Mouse (Mus musculus) adrenal gland, postnatal 14 days (tissue): ENCODE measurements around the gene Slc25a13. TPM values are rescaled to one million over a fixed set of nuclear protein-coding genes. Genes with fewer than 3 reads are reported as not detected.

Source experiments
- DNase-seq: peaks from one replicate; pipeline ENCODE4 v3.0.0; 2021; ENCODE audit warnings: mixed read lengths
- total RNA-seq: library from RNA; stranded (reverse); gene quantifications from 2 replicates; pipeline ENCODE4 v1.2.3, GENCODE M21; 2021

Slc25a13 gene
- total RNA-seq, 1 experiment from 2014 or later = 32.3 TPM

DNA sequence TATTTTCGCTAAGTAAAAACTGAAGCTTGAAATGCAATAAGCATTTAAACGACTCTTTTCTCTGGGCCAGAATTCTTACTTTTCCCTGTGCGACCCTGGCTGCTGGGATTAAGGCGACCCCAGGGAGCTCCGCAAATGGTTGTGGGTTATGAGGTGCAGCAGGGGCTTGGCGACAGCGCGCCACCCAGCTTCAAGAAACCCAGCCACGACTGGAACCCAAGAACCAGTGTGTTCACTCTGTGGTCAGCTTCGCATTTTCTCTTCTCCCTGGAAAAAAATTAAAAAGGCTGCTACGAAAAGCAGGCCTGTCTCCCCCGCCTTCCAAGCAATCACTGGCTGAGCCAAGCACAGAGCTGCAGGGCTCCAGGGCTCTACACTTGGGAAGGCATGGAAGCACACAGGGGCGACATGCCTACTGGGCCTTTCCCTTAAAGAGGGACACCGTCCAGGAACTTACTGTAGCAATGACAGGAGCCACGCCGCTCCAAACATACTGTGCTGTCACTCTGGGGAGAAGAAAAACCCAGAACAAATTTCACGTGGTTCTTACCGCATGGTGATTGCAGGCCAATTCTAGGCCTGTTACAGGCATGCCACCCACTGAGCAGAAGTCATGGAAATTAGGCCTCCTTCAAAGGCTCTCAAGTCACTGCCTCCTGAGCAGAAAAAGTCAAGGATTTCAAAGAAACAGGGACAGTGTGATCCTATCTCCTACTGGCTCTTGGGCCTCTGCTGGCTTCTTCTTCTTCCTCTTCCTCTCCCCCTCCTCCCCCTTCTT, 178.0 kb downstream of the Slc25a13 start:
- DNase-seq = no peak

DNA sequence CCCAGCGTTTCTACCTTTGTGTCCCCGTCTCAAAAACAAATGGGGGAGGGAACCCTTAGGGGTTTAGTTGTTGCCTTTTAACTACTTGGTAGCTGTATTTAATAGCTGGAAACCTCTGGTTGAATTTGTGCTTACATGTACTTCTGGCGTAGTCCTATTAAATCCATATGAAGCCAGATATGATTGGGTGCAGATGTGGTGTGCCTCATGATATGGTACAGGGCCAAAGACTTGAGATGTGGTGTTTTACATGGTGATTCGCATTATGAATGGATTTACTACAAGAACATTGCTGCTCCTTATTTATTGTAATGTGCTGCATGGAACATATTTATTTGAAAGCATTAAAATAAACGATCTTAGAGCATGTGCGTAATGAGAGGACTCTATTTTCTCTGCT, 189.3 kb downstream of the Slc25a13 start:
- DNase-seq = no peak

DNA sequence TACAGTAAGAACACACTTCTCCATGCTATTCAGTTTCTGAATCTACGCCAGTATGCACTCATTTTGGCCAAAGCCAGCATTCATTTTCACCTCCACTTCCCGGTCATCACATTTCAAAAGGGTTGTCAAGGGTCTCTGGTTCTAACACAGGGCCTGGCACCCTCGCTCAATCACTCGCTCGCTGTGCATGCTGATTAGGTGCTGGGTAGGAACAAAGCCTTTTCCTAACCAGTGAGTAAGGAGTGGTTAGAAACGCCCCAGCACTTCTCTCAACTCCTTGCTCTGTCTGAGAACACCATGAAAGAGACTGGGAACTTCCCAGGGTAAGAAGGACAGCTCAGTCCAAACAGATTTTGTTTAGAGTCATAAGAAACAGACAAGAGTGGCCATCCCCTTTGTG, 193.0 kb downstream of the Slc25a13 start:
- no peak for DNase-seq

DNA sequence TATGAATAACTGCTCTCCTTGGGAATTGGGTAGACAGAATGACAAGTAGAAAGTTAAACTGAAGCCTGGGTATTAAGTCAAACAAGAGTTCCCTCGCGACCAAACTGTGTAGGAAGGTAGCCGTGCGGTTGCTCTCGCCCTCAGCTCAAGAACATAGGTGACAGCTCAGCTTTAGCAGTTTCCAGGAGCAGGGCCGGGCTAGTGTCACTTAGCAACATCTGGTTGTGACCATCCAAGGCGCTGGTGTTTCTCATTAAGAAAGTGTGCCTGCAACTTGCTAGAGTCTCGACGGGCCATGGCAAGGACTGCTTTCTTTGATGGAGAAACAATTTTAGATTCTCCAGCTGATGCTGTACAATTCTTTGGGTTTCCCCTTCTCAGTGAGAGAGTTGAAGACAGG, 200.0 kb downstream of the Slc25a13 start:
- DNase-seq = no peak

DNA sequence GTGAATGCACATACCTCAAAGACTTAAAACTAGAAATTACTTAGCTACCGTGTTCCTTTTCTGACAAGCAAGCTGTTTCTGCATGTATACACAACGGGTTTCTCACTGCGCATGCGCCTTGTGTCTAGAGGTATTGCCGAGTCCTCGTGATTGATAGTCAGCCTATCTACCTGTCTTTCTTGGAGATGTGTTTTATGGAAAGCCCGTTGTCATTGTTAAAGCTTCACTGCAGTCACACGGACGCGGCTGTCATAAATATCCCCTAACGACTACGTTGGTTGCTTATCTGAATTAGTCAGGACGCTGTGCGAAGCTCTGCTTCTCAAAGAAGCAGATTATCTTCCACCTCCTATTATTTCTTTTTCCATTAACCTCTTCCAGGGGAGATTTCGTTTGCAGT, 201.4 kb downstream of the Slc25a13 start:
- no peak for DNase-seq

DNA sequence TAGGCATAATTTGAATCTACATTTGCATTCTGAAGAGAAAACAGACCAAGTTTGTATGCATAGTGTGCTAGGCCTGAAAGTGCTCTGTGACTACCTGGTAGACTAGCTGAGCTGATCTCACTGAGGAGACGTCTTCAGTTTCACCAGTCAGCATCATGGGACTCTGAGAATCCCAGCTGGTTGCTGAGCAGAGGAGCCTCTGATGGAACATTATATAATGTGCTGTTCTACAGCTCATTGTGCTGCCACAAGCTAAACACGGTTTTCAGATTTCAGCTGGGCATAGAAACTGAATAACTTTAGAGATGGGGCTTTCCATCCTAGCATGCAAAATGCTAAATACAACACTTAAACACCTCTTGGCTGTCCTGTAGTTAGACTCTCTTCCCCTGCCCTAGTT, 205.6 kb downstream of the Slc25a13 start:
- no peak for DNase-seq

DNA sequence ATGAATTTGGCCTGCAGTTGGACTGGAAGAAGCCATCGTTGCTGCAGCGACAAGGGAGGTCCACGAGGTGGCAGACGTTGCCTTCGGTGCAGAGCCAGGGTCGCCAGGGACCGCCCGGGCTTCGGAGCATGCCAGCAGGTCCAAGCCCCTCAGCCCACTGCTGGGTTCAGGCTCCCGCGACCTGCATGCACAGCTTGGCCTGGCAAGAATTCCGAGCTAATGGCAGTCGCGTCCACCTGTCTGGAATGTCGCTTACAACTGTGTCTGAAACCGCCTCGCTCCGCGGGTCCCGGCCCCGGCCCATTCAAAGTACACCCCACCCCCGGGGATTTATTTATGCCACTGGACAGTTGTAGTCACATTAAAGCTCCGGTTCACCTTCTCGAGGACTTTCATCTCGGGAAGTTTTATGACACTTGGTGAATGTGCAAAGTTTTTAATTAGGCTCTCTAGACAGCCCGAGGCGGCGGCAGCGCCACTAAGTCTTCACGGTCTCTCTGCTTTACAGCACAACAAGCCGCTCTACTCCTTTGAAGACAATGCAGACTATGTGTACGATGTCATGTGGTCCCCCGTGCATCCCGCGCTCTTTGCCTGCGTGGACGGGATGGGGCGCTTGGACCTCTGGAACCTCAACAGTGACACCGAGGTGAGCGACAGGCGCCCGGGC, 211.1 kb downstream of the Slc25a13 start:
- peak; percentile 80 for DNase-seq

DNA sequence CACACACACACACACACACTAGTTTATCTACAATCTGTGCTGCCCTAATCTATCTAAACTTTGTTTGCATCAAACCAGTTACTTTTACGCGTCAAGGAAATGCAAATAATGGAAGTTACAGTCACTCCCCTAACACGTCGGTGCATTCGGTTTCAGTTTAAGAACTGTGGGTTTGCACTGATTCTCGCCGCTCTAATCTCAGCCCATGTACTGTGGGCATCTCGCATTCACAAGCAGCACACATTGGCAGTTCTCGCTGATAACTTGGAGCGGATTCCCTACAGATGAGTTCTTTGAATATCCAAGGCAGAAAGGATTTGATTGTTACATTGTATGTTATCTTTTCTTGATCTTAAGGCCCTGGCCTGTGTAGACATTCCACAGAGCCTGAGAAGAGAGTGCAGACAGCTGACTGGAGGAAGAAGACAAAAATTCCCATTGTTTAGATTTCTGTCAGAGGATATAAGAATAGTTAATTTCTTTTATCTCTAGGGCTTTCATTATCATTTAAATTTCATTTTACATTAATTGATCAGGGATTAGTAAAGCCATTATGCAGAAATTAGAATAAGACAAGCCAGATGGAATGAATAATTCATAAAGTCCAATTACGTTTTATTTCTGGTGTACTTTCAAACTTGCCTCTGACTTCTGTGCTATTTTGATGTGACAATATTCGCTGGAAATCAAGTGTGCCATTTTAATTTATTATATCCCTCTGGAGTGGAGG, 212.1 kb downstream of the Slc25a13 start:
- no peak for DNase-seq

DNA sequence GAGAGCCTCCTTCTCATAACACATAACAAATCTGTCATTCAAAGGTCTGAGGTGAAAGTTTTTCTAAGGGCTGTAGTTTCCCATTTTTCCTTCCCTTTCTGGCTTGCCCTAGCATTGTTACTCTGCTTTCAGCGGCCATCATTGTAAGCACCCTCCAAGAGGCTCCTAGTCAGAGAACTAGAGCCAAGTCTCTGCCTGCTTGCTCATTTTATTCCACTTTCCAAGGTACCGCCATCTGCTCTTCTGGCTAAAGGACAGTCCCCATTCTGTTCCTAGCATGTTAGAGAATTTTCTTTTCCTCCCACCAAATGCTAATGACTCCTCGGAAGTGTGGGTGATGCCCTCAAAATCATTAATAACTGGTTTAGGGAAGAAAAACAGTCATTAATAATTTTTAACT, 214.9 kb downstream of the Slc25a13 start:
- no peak for DNase-seq

DNA sequence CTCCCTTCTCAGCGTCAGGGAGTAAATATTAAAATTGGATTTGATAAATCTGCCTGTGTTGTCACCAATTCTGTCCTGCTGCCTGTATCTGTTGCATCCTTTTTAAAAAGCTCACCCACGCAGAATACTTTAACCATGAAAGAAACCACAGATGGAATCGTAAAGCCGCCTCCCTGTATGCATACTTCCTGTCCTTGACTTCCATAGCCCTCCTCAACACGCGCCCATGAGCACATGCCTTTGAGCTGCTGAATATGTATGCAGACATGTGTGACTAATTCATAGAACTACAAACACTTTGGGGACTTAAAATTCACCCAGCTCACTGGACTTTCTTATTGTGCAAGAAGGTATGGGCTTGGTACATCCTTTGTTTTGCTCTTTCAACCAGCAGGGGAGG, 219.4 kb downstream of the Slc25a13 start:
- DNase-seq = no peak

DNA sequence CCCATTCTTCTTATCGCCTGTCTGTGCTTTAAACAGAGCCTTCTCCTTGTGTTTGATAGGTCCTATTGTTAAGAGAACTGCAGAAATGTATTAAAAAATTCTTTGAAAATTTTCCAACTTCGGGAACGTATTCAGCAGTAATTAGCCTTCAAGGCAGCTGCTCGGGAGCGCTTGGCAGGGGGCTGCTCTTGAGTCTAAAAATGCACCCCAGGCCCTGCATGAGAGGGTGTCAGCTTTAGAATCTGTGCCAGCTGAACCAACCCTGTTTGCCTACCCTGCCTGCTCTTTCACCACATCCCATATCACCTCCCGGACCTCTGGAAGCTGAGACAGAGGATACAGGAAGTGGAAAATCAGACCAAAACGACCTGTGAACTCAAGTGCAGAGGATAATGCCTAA, 223.9 kb downstream of the Slc25a13 start:
- no peak for DNase-seq

DNA sequence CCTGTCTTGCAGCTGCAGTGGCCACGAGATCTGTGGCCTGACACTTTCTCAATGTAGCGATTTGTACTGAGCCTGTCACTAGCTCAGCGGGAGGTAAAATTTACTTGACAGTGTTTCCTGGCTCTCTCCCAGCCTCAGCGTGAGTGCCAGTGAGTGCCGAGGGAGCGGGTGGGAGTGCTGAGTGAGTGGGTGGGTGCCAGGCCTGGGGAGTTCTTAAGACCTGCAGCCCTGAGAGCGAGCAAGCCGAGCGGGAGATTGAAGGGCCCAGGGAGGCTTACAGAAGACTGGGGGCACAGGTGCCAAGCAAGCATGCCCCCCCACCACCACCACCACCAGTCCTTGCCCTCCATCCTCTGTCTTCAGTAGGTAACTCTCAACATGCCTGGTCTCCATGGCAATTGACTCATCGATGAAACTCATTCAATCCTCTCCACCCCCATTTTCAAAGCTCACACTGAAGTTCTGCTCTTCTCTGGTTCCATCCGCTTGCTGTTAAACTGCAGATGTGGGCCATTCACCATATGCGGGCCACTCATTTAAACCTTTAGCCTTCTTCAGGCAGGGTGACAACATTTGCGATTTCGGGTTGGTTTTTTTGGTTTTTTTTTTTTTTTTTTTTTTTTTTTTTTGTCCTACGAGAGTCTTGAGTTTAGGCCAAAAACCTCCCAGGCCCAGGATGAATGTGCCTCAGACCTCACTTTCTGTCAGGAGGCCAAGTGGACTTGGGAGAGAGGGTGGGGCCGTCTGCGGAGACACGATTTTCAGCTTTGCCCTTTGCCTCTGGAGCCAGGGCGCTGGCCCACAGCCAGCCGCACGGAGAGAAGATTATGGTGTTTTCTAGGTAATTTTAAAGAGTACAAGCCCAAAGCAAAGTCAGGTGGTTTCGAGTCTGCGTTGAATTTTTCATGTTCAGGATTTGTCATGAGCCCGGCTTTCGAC, 224.9 kb downstream of the Slc25a13 start:
- DNase-seq = peak; percentile 75

DNA sequence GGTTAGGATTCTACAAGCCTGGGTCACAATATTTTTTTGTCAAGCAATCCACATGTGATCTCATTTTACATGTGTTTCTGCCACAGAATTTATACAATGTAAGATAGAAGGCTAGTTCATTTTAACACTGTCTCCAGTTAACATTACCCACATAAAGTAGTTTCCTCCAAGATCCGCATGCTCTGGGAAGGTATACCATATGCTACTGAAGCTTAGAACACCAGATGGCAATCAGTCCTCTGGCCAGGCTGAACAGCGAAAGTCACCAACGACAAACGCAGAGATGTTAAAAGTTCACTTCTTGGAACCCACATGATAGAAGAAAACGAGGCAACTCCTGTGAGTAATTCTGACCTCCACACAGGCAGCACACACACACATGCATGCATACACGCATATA, 225.7 kb downstream of the Slc25a13 start:
- DNase-seq = no peak
